ENCODE assay signal across 15 mouse cellular contexts in genomic region chr2:145533086-145533485, GRCm38 (mm10).
"Had no signal": no experiment of that assay in that cellular context is flagged by ENCODE, and none has a peak within 500 bp of the region (broad histone marks: within the 10 kb centered on the region; RNA-seq: fewer than 3 reads in every experiment).

No protein-coding gene starts in this region.

- H3K27ac ChIP-seq: intestine, embryonic 15.5 days; layer of hippocampus, adult 2 months; limb, embryonic 13.5 days; liver, embryonic 14.5 days; lung, embryonic 15.5 days; midbrain, embryonic 10.5 days; neural tube, embryonic 13.5 days had no signal

- H3K4me3 ChIP-seq: intestine, embryonic 15.5 days; layer of hippocampus, adult 2 months; limb, embryonic 13.5 days; lung, embryonic 15.5 days; midbrain, embryonic 10.5 days; neural tube, embryonic 13.5 days had no signal

- H3K4me2 ChIP-seq: intestine, embryonic 15.5 days; limb, embryonic 13.5 days; lung, embryonic 15.5 days; neural tube, embryonic 13.5 days had no signal

- H3K27me3 ChIP-seq: intestine, embryonic 15.5 days; limb, embryonic 13.5 days; lung, embryonic 15.5 days; neural tube, embryonic 13.5 days had no signal

- DNase-seq: kidney, adult 18-20 months; kidney, postnatal 10 days; kidney, postnatal 4 days; left cerebral cortex, postnatal 4 days; retina, postnatal 1 day; right cerebral cortex, postnatal 14 days; thymus, postnatal 4 days had no signal

- ATAC-seq: intestine, embryonic 15.5 days; midbrain, embryonic 16.5 days had no signal

- H3K4me1 ChIP-seq: intestine, embryonic 15.5 days; limb, embryonic 13.5 days; lung, embryonic 15.5 days; midbrain, embryonic 10.5 days; neural tube, embryonic 13.5 days had no signal

- H3K36me3 ChIP-seq: intestine, embryonic 15.5 days; limb, embryonic 13.5 days; lung, embryonic 15.5 days; midbrain, embryonic 10.5 days; neural tube, embryonic 13.5 days had no signal

- H3K9me3 ChIP-seq: intestine, embryonic 15.5 days; limb, embryonic 13.5 days; lung, embryonic 15.5 days; midbrain, embryonic 10.5 days; neural tube, embryonic 13.5 days had no signal

- H3K9ac ChIP-seq: intestine, embryonic 15.5 days; limb, embryonic 13.5 days; liver, embryonic 14.5 days; lung, embryonic 15.5 days; neural tube, embryonic 13.5 days had no signal
